Mouse (Mus musculus) gastrocnemius, postnatal 36 days (tissue): ENCODE measurements around the gene Atf3. TPM values are rescaled to one million over a fixed set of nuclear protein-coding genes. Genes with fewer than 3 reads are reported as not detected.

Experiments
- DNase-seq, 2 experiments: peaks; one replicate each; pipeline ENCODE4 v3.0.0; 2022
- intact Hi-C: fragments of 180-260 bp; cut with DNase I; formaldehyde crosslinking; loops from one replicate; pipeline ENCODE4 v1.15.1; 2025
- total RNA-seq, 2 experiments: library from RNA; stranded (reverse); gene quantifications; 2 replicates each; pipeline ENCODE4 v1.2.3; 2021

Gene Atf3
- total RNA-seq, 2 experiments from 2014 or later, result 11.9 to 18.8 TPM

- intact Hi-C loops, result loop anchor here (5.0 kb wide), 1 partner anchor 76 kb away; no protein-coding TSS in a partner anchor
- DNase-seq, result no peak
Measured at GRCm38 (mm10) chr1:191196016-191196415, 21.8 kb downstream of the Atf3 start.

GRCm38 (mm10) chr1:191193657-191194424 is 24.0 kb downstream of the Atf3 start:
- DNase-seq, result peak in 1 of 2 experiments; percentile 10
- intact Hi-C loops, result no loop called here

- intact Hi-C loops, result no loop called here
- DNase-seq, result no peak
Measured at GRCm38 (mm10) chr1:191192751-191193150, 25.1 kb downstream of the Atf3 start.

- DNase-seq, result no peak
- intact Hi-C loops, result no loop called here
Measured at GRCm38 (mm10) chr1:191192213-191192612, 25.6 kb downstream of the Atf3 start.

GRCm38 (mm10) chr1:191189671-191190372 is 28.0 kb downstream of the Atf3 start:
- intact Hi-C loops, result no loop called here
- no peak for DNase-seq

GRCm38 (mm10) chr1:191186386-191186770 is 31.5 kb downstream of the Atf3 start:
- intact Hi-C loops, result no loop called here
- DNase-seq, result peak in 1 of 2 experiments; percentile 9

- intact Hi-C loops, result no loop called here
- DNase-seq, result no peak
Measured at GRCm38 (mm10) chr1:191185761-191186385, 32.0 kb downstream of the Atf3 start.

- peak; percentile 15 to 29 for DNase-seq
- intact Hi-C loops, result no loop called here
Measured at GRCm38 (mm10) chr1:191184841-191185251, 33.0 kb downstream of the Atf3 start.

GRCm38 (mm10) chr1:191184066-191184815 is 33.6 kb downstream of the Atf3 start:
- DNase-seq, result no peak
- intact Hi-C loops, result no loop called here

GRCm38 (mm10) chr1:191183163-191184065 is 34.4 kb downstream of the Atf3 start:
- DNase-seq, result peak; percentile 97 to 99
- intact Hi-C loops, result loop anchor here (2.0 kb wide), 1 partner anchor 41 kb away; no protein-coding TSS in a partner anchor

- intact Hi-C loops, result loop anchor here (2.0 kb wide), 1 partner anchor 42 kb away; no protein-coding TSS in a partner anchor
- peak; percentile 54 to 58 for DNase-seq
Measured at GRCm38 (mm10) chr1:191182431-191183162, 35.2 kb downstream of the Atf3 start.

GRCm38 (mm10) chr1:191181469-191182259 is 36.2 kb downstream of the Atf3 start:
- DNase-seq, result no peak
- intact Hi-C loops, result loop anchor here (2.0 kb wide), 1 partner anchor 43 kb away; no protein-coding TSS in a partner anchor

- no peak for DNase-seq
- intact Hi-C loops, result no loop called here
Measured at GRCm38 (mm10) chr1:191180397-191180796, 37.4 kb downstream of the Atf3 start.

GRCm38 (mm10) chr1:191179846-191180245 is 38.0 kb downstream of the Atf3 start:
- DNase-seq, result no peak
- intact Hi-C loops, result no loop called here

- intact Hi-C loops, result no loop called here
- no peak for DNase-seq
Measured at GRCm38 (mm10) chr1:191178511-191179188, 39.2 kb downstream of the Atf3 start.

GRCm38 (mm10) chr1:191176887-191177286 is 41.0 kb downstream of the Atf3 start:
- intact Hi-C loops, result no loop called here
- DNase-seq, result no peak

- intact Hi-C loops, result no loop called here
- no peak for DNase-seq
Measured at GRCm38 (mm10) chr1:191172487-191172886, 45.4 kb downstream of the Atf3 start.
